Mouse (Mus musculus) bone marrow macrophage, adult 2 months (primary cell): ENCODE measurements around the gene Urb2. TPM values are rescaled to one million over a fixed set of nuclear protein-coding genes. Genes with fewer than 3 reads are reported as not detected.
"Not testable (repeated sequence)": the region's sequence is repeated elsewhere in the genome, so short reads cannot be mapped to it uniquely, and the experiment has no call there.

Experiments
- H3K27ac ChIP-seq: 2 replicates; pipeline ENCODE4 v1.5.1; 2012; ENCODE audit warnings: low read depth, low read length; ENCODE audit not compliant: insufficient read depth
- H3K4me1 ChIP-seq: 2 replicates; pipeline ENCODE4 v1.6.1; 2012; ENCODE audit warnings: low read length; ENCODE audit not compliant: control insufficient read depth, insufficient read depth
- H3K4me3 ChIP-seq: 2 replicates; pipeline ENCODE4 v1.5.1; 2012; ENCODE audit warnings: mild to moderate bottlenecking, low read length, moderate library complexity; ENCODE audit not compliant: insufficient read depth
- CTCF ChIP-seq: IDR thresholded peaks from 2 replicates; pipeline ENCODE4 v1.5.1; 2012; ENCODE audit warnings: low read depth, mild to moderate bottlenecking, low read length, moderate library complexity
- POLR2A ChIP-seq: IDR thresholded peaks from 2 replicates; pipeline ENCODE4 v1.6.1; 2012; ENCODE audit warnings: mild to moderate bottlenecking, low read depth, low read length, borderline replicate concordance
- polyA plus RNA-seq: library from polyadenylated mRNA; stranded (reverse); fragments of >200 nt; gene quantifications from 2 replicates; pipeline ENCODE4 v1.2.4, GENCODE M21; 2012; ENCODE audit not compliant: missing spikeins, insufficient read depth, insufficient read length

Urb2 gene
- polyA plus RNA-seq, 1 experiment: 3.7 TPM

DNA sequence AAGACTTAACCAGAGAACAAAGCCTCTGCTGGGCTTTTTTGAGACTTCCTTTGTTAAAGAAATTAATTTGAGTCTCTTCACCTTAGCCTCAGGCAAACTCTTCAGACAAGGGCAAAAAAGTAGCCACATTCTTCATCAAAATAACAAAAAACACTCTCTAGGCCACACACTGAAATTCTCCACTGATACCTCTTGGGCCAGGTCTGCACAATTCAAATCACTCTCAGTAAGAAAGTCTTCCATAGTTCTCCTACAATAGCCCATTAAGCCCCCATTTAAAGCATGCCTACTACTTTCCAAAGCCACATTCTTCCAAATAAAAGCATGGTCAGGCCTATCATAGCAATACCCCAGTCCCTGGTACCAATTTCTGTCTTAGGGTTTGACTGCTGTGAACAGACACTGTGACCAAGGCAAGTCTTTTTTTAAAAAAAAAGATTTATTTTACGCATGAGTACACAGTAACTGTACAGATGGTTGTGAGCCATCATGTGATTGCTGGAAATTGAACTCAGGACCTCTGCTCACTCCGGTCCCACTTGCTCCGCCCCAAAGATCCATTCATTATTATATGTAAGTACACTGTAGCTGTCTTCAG, 9.2 kb upstream of the Urb2 start:
- TF ChIP-seq CTCF: no peak
- no peak for TF ChIP-seq POLR2A
- no peak overlapping the region for H3K27ac ChIP-seq
- H3K4me1 ChIP-seq: peaks cover 19% of the 10 kb centered on the region
- H3K4me3 ChIP-seq: no peak overlapping the region

DNA sequence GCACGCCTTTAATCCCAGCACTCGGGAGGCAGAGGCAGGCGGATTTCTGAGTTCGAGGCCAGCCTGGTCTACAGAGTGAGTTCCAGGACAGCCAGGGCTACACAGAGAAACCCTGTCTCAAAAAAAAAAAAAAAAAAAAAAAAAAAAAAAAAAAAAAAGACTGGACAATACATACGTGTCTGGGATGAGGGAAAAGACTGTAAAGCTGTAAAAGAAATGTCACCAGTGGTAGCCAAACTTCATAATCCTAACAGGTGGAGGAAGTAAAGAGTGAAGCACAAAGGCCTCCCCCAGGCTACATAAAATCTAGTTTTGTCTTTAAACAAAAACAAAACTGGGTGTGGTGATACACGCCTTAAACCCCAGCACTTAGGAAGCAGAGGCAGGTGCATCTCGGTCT, 7.0 kb upstream of the Urb2 start:
- peaks cover 21% of the 10 kb centered on the region for H3K4me1 ChIP-seq
- H3K27ac ChIP-seq, H3K4me3 ChIP-seq: not testable (repeated sequence)

DNA sequence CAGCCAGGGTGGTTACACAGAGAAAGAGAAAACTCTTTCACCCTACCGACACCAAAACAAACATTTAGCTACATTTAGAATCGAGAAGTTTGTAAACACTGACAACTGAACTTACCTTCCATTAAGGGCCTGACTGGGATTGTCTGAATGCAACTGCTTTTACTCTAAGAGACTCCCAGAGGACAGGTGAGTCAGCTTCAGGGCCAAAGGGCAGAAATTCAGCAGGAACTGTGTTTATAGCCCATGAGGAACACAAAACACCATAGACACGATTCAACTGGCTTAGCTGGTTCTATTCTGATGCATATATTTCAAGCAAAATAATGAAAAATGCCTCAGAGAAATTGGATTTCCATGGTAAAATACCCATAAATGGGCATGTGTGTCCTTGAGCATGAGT, 6.6 kb upstream of the Urb2 start:
- Histone ChIP-seq H3K27ac (no peak overlapping the region), H3K4me1 (peaks cover 25% of the 10 kb centered on the region), H3K4me3 (no peak overlapping the region)
- TF ChIP-seq CTCF (no peak), POLR2A (no peak)

DNA sequence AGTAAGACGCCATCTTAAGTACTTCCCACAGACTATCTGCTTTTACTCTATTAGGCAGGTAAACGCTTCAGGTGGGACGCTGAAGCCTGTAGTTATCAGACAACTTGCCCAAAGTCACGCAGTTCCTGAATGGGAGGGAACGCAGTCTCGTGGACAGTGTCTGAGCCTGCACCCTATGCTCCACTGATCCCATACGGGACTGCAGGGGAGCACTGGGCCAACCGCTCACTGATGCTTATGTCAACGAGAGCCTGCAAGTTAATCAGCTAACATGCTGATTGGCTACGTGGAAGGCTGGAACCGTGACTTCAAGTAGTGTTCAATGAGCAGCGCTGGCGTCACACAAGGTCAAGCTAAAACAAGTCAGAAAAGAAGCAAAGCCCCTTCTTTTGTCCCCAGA, 1.5 kb upstream of the Urb2 start:
- Histone ChIP-seq H3K4me1 (peaks cover 27% of the 10 kb centered on the region), H3K4me3 (peak overlapping the region; percentile 80), H3K27ac (no peak overlapping the region)
- TF ChIP-seq POLR2A: no peak
- TF ChIP-seq CTCF: no peak

DNA sequence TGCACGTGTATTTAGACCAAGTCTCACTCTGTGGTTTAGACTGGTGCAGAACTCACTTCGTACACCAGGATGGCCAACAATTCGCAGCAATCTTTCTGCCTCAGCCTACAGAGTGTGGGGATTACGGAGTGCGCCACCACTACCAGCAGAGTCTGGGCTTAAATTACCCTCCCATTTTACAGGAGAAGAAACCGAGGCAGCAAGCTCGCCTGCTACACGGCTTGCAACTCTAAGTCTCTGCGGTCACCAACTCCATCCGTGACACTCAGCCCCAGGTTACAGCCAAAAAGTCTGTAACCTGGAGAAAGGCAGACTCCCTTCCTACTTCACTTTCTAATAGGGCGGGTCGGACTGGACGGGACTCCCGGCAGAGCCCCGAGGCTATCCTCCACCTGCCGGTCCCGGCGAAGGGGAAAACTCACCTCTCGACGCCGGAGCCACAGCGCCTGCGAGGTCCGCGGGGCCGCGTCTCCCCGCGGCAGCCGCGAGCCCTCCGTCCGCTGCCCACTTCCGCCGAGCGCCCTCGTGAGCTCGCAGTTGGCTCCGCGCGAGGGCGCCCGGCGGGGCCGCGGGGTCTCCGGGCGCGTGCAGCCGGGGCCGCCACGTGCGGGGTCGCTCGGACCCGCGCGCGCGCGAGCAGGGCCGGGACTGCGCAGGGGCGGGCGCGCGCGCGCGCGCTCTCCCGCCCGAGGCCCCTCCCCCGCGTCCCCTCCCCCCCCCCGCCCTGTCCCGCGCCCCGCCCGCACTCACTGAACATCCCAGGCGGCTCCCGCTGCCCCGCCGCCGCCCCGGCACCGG, 670 bp upstream of the Urb2 start:
- TF ChIP-seq CTCF (no peak), POLR2A (peak; percentile 71; the same call in 1 of the 2 replicates)
- Histone ChIP-seq H3K4me1 (peaks cover 25% of the 10 kb centered on the region), H3K27ac (peak overlapping the region; percentile 84), H3K4me3 (peak overlapping the region; percentile 81)

DNA sequence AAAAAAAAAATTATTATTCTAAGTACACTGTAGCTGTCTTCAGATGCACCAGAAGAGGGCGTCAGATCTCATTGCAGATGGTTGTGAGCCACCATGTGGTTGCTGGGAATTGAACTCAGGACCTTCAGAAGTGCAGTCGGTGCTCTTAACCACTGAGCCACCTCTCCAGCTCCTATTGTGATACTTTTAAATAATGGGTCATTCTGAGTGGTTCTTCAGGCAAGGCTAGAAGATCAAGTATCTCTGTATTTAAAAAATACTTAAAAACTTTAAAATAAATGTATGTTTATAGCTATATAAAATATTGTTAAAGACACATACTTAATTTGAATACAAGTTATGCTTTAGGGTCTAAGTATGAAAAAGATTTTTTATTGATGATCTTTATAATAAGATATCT, 5.0 kb downstream of the Urb2 start:
- not testable (repeated sequence) for H3K4me1 ChIP-seq, H3K4me3 ChIP-seq, H3K27ac ChIP-seq

- TF ChIP-seq CTCF (no peak), POLR2A (no peak)
- no peak overlapping the region for H3K27ac ChIP-seq
- no peaks in the 10 kb centered on the region for H3K4me1 ChIP-seq
- no peak overlapping the region for H3K4me3 ChIP-seq
Observed at GRCm38 (mm10) chr8:124027831-124028230, 6.5 kb downstream of the Urb2 start.

- Histone ChIP-seq H3K4me1 (no peaks in the 10 kb centered on the region), H3K27ac (no peak overlapping the region), H3K4me3 (no peak overlapping the region)
- TF ChIP-seq POLR2A (no peak), CTCF (no peak)
Observed at GRCm38 (mm10) chr8:124033400-124033799, 12.1 kb downstream of the Urb2 start.

GRCm38 (mm10) chr8:124038121-124038520, 16.8 kb downstream of the Urb2 start:
- H3K27ac ChIP-seq: no peak overlapping the region
- no peaks in the 10 kb centered on the region for H3K4me1 ChIP-seq
- no peak for TF ChIP-seq POLR2A
- H3K4me3 ChIP-seq: no peak overlapping the region

GRCm38 (mm10) chr8:124039351-124039750, 18.0 kb downstream of the Urb2 start:
- TF ChIP-seq CTCF: no peak
- no peak for TF ChIP-seq POLR2A
- Histone ChIP-seq H3K27ac (no peak overlapping the region), H3K4me1 (no peaks in the 10 kb centered on the region), H3K4me3 (no peak overlapping the region)

- no peak for TF ChIP-seq CTCF
- TF ChIP-seq POLR2A: no peak
- no peaks in the 10 kb centered on the region for H3K4me1 ChIP-seq
- H3K27ac ChIP-seq: no peak overlapping the region
- H3K4me3 ChIP-seq: no peak overlapping the region
Observed at GRCm38 (mm10) chr8:124042201-124042600, 20.9 kb downstream of the Urb2 start.
